Mouse (Mus musculus) heart, adult 9 months (tissue): Measurements from ENCODE around the gene Thsd4.

Experiments used
- DNase-seq, 2 experiments: peaks; one replicate each; pipeline ENCODE4 v3.0.0; 2022; ENCODE audit warnings: low spot score in 2 of 2

The Thsd4 gene

DNA sequence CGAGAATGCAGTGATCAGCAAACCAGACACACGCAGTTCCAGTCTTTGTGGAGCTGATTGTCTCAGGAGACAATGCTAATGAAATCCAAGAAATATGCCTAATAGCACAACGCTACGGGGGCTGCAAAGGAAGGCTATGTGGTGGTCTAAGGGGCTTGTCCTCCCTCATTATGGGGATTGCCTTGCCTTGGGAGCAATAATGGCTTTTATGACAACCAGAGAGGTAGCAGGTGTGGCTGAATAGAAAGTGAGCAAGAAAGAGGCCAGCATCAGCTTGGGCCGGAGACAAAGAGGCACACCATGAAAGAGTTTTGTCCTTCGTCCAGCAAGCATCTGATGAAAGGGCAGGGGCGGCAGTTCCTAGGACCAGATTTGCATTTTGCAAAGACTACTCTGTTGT, 372.9 kb downstream of the Thsd4 start:
- DNase-seq: no peak

DNA sequence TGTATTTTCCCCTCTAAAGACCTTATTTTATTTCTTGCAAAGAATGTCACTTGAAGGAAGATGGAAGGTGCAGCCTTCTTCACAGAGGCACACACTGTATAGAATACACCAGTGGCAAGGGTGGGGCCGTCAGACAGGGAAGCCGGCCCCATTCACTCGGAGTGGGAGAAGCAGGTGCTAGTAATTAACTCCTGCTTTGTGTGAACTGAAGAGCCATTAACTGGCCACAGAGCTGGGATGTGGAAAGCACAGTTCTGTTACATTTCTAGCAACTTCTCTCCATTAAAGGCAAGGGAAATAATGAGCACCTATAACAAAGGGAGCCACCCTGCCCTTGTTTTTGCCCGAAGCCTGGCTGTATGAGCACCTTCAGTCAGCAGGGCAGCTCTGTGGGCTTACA, 374.4 kb downstream of the Thsd4 start:
- no peak for DNase-seq

DNA sequence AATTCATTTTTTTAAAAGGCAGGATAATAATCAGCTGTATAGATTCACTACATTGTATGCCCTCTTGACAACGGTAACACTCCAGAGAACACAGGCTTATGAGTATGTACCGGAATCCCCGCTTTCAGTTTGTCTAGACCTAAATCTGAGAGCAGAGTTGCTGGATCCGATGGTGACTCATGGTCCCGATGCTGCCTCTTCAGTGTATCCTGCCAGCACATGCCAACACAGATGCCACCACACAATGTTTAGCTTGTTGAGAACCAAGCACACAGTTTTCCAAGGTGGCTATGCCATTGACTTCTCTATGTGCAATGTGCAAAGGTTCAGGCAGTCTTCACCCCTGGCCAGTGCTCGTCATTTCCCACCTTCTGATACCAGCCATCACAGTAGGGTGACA, 378.0 kb downstream of the Thsd4 start:
- no peak for DNase-seq

DNA sequence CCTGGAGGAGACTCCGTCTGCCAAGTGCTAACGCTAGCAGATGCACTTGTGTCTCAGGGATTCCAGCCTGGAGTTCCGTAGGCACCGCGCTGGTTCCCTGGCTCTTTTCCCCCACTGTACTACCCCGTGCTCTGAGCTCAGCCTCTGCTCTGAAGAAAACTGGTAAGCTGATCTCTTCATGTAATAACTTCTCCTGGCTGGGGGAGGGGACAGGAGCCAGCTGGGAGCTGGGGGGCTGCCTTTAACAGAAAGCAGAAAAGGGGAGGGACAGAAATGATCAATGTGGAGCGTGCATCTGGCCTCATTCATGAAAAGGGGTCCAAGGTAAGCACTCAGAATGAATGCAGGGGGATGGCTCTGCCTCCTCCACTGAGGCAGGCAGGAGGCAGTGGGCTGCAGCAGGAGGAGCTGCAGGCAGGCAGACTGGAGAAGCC, 380.7 kb downstream of the Thsd4 start:
- no peak for DNase-seq

DNA sequence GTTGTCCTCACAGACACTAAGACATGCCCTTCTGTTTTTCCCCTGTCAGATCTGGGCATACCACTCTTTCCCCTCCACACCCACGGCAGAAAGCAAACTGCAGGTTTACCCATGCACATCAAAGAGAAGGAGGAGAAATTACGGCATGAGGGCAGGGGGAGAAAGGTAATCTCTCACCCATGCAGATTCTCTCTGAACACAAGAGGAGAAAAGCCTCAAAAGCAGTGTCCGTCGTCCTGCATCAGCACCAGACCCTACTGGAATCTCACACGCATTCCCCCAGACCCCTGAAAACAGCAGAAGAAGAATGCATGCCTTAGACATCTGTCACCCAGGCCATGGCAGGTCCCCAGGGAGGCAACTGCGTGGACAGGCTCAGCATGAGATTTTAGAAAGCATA, 381.4 kb downstream of the Thsd4 start:
- DNase-seq: no peak

DNA sequence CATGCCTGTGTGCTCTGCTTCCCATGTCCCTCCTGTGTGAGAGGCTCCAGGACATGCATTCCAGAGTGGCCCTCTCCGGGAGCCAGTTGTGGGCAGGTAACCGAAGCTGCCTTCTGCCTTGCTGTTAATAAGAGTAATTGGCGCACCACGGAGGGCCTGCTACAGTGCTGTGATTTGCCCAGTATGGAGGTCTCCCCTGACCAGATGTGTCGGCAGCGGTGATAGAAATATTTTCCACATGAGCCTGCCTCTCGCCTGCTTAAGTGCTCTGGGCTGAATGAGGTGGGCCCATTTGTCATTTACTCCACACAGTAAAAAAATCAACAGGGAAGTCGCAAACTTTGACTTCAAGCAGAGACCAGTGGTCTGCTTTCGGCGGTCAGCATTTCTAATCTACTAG, 382.4 kb downstream of the Thsd4 start:
- DNase-seq: no peak

DNA sequence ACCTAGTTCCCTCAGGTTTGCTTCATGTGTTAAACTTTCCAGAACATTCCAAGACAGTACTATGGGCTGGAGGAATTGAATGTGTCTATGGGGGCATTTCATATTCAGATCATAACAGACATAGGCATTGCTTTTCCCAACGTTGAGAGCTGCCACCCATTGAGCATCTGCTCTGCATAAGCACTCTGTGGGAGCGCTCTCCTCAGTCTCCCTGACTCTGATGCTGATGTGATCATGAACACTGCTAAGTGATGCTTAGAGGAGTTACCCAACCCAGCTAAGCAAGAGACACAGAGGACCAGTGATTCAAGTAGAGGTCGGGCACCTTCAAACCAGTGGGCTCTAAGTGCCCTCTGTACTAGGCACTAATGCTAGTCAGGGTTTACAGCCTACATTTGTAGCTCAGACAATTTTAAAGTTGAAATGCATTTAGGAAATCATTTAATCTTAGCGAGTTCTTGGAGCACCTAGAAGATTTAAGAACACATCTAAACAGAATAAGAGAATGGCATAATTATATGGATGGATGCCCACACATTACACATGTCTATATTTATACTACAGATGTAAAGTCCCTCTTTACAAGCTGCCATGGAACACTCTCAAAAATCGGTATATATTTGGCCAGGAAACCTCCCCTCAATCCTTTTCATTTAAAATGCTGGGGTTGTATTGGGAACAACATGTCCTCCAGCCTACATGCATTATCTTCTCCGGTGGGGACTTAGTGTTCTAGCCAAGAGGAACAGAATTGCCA, 392.4 kb downstream of the Thsd4 start:
- no peak for DNase-seq

DNA sequence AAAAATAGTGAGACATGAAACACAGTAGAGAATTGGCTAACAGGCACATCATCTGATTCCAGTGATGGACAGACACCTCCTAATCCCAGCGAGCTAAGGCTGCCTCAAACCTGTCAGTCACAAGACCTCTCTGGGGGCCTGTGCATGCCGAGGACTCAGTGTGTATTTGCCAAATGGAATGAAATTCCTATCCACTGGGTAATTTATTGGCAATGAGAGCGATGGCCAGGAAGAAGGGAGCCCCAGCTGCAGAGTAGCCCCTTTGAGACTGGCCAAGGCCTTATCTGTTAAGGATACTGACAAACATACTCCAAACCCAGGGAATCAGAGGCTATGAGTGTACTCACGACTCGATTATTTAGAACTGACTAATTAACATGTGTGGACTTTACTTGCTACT, 394.9 kb downstream of the Thsd4 start:
- DNase-seq: peak; percentile 11 to 13

DNA sequence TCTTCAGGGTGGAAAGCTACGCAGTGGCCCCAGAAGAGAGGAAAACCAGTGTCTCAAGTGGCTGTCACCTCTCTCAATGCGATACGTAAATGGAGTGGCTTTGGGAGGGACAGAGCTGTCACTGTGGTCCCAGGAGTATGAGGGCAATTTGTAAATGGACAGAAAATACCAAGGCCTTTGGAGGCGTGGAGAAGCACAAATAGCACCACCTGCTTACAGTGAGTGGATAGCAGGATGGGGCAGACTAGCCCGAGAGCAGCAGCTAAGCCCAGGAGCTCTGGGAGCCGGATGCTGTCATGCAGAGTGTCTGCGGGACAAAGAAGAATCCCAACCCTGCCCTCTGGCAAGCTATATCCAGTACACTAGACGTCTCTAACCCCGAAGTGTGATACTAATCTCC, 397.7 kb downstream of the Thsd4 start:
- DNase-seq: no peak

DNA sequence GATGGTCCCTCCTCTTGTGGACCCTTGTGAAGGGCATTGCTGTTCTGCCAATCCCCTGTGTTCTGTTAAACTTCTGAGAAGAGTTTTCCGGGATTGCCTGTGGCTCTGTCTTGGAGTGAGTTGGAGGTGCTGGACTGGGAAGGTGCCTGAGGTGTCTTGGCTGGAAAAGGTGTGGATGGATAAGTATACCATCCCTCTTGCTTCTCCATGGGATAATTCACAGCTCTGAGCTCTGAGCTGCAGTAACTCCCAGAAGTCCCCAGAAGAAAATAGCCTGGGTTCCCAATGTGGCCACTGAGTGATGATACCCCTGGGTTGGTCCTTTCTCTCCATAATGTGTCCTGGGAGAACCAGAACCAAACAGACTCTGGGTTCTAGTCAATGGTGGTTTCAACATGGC, 398.8 kb downstream of the Thsd4 start:
- no peak for DNase-seq

DNA sequence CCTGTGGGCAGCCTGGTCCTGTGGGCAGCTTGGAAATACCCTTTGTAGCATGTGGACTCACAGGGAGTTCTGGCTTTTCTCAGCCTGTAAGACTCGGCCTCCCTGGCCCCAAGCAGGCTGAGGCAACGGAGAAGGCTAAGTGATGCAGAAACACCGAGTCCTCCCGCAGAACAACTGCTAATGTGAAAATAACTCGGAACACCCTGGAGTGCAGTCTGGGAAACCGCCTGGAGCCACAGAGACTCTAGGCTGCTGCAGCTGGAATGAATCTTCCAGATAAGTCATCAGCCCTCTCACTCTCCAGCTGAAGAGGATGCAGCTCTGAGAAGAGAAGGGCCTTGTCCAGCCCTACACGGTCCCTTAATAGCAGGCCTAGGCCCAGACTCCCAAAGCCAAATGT, 402.0 kb downstream of the Thsd4 start:
- DNase-seq: peak; percentile 48 to 51

DNA sequence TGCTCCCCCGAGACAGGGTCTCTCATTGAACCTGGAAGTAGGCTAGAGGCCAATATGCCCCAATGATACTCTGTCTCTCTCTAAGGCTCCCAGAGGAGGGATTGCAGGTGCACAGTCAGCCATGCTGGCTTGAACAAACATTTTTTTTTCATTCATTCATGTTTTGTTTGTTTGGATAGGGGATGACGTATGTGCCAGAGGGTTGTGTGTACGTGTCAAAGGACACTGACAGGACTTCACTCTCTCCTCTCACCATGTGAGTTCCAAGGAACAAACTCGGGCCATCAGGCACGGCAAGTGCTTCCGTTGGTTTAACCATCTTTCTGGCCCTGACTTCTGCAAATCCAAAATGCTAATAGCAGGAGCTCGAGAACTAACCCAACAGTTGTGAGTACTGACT, 404.0 kb downstream of the Thsd4 start:
- DNase-seq: no peak

DNA sequence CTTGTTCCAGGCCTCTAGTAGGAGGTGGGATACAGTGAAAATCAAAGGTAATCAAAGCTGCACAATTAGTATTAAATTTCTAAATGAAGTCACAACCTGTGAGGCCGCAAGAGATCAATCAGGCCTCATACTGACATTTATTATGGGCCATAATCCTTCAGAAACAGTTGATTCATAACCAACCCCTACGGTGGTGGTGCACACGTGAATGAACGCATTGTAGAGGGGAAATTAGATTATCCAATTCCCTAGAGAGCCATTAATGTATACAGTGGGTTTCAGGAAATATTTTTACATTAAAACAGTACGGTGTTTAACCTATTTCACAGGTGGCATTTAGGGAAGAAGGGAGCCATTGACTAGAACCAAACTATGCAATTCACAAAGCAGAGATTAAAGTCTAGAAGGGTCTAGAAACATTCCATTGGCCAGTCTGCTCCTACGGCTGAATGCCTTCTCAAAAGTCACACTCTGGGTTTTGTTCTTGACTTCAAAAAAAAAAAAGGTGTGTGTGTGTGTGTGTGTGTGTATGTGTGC, 406.1 kb downstream of the Thsd4 start:
- DNase-seq: no peak

DNA sequence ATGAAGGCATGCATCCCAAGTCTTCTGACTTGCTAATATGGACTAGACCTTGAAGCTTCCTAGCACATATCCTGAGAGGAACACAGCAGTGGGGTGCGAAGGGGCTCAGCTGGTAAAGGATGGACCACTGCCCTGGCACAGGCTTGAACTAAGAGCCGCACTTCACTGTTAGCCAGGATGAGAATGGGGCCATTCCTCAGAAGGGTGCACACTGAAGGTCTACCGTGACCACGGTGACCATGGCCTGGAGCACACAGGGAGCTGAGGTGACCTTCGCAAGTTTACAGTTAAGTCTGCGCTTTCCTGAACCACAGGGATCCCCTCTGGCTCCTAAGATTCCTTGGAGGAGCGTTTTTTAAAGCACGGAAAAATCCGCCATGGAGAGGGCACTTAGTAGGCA, 406.5 kb downstream of the Thsd4 start:
- DNase-seq: no peak

DNA sequence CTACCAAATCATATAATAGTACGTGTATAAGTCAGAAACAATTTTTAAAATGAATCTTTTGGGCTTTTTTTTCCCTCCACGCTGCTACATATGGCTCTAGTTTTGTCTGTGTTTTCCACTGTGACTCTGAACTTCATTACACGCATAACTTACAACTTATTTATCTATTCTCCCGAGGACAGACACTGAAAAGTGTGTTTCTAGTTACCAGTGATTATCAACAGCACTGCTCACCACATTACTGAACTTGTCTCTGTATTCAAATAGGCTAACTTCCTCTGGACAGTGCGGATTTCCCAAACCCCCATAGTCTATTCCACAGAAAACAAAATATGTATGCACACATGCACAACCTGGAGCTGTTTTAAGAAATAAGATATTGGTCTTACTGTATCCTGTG, 411.6 kb downstream of the Thsd4 start:
- no peak for DNase-seq

DNA sequence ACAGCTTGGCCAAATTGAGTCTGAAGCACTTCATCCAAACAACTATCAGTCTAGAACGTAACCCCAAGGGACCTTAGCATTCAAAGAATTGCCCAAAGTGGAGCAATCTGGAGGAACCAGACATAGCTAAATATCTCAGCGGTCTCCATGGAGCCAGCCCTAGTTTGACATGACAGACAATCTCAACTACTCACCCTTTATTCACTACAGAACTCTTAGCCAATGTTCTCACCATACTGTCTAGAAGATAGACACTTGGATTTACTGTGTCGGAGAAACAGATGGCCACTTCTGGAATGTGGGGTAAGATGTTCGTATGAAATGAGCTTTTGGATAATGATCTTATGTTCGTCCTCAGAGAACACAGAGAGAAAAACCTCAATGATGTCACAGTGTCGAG, 415.2 kb downstream of the Thsd4 start:
- peak; percentile 15 to 31 for DNase-seq

DNA sequence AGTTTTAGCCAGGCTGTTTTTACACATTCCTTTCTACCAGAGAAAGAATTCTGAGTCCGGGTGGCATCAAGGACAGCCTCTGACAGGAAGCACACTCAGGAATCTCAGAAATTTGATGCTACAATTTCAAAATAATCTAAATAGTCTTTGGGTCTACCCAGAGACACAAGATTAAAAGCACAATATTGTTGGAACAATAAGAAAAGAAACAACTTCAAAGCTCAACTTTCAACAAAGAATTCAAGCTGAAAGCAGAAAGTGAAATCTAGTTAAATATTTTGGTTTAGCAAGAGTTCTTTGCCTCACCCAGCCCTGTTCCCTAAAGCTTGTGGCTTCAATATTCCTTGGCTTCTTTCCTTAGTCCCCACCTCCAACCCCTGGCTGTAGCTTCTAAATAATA, 415.7 kb downstream of the Thsd4 start:
- no peak for DNase-seq

DNA sequence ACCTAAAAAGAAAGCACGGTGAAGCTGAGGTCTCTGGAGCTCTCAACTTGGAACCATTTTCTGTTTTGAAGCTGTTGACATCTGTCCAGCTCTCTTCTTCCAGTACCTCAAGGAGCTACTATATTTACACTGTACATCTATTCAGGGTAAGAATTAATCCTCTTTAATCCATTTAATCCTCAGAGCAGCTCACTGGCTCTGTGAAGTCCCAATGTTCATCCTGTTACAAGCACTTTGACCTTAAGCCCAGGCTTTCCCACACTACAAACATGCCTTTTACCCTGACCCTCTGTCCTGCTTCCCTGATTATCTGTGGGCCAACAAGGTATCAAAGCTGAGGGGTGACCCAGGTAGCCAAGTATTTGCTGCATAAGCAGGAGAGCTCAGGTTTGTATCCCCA, 427.6 kb downstream of the Thsd4 start:
- DNase-seq: no peak

DNA sequence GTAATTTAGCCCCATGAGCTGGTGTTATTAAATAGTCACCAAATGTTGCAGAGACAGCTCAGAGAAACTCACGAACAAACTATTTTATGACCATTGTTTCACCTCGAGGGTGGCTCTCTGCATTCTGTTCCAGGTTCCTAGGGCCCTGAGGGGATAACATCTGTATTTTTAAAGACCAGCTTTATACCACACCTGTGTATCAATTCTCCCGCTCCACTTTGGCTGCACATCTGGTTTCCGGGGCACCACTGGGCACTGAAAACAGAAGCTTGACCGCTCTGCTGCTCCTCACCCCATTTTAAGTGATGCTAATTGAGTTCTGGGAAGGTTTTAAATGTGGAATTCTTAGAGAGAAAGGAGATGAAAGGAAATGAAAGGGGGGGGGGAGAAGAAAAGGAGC, 429.4 kb downstream of the Thsd4 start:
- DNase-seq: no peak

DNA sequence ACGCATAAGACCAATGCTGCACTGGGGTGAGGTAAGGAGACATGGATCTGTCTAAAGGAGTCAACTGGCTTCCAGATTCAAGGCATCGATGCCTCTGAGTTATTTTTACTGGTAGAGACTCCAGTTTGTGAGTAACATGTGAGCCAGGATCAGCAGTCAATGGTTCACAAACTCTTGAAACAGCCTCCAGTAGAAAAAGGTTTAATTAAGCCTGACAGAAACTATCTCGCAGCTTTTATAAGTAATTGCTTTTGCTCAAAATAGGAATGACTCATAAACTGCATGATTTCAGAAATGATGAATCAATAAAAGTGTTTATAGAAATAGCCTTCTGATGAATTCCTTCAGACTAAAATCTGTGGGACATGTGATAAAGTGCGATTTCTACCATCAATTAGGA, 432.4 kb downstream of the Thsd4 start:
- DNase-seq: no peak

DNA sequence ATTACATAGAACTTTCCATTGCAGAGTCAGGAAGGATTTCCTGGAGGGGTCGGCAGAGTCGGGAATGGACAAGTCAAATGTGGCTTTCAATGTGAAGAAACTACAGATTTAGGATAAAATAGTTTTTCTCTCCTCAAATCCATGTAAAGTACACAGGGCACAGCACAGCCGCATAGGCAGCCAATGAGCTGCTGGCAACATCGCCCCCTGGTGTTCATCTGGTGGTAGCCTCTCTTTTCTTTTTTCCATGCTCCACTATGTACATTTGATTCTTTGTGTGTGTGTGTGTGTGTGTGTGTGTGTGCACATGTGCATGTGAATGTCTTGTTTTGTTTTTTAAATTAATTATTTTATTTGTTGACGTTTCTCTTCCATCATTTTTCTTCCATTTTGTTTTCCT, 433.7 kb downstream of the Thsd4 start:
- DNase-seq: no peak

DNA sequence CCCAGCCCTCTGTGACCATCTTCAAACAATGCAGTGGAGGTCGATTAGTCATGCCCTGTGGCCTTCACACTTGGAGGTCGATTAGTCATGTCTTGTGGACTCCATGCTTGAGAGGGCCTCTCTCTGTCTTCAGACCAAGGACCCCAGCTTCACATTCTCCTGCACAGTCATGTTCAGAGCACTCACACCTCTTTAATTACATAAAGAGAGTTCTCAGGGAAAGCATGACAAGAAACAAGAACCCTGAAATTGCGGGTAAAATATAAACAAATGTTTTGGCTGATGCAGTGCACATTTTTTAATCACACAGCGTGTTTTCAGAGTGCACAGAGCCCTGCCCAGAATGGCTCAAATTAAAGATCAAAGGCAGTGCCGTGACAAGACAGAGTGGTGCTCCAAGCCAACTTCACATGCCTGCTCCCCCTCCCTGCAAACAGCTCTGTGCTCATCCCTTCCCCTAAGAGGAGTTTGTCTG, 439.7 kb downstream of the Thsd4 start:
- no peak for DNase-seq

DNA sequence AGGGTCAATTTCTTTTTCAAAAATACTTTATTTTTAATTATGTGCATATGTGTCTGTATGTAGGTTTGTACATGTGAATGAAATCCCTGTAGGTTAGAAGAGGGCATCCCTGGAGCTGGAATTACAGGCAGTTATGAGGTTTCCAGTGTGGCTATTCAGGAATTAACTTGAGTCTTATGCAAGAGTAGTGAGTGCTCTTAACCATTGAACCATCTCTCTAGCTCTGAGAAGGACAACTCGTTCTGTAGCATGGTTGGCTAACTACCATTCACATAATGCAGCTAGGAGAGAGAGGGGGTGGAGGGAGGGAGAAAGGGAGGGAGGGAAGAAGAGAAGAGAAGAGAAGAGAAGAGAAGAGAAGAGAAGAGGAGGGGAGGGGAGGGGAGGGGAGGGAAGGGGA, 444.1 kb downstream of the Thsd4 start:
- DNase-seq: no peak

DNA sequence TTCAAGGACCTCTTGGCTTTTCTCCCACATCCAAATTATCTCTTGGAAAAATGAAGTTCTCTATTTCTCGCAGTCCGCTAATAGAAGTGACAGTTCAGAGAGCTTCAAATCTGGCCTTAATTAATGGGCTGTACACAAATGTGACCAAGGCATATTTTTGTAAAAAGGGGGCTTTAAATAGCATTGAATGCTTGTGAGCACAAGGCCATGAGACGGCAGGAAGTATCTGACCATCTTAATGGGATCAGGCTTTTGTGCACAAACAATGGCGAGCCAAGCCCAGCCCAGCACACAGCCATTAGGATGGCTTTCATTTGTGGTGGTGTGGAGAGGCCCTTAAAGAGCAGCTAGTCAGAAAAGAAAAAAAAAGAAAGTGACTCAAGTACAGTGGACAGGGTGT, 445.4 kb downstream of the Thsd4 start:
- DNase-seq: no peak
